Mouse (Mus musculus) liver, embryonic 16.5 days (tissue): Measurements from ENCODE around the gene Rnf223. TPM values are rescaled to one million over a fixed set of nuclear protein-coding genes. Genes with fewer than 3 reads are reported as not detected.
A peak's percentile ranks its signal among the peaks of the same experiment; 100 is the strongest.
"Not testable (repeated sequence)": the region's sequence is repeated elsewhere in the genome, so short reads cannot be mapped to it uniquely, and the experiment has no call there.

Experiments
- ATAC-seq: fragments of 200-750 bp; cut with Nextera tagmentation; 2 replicates; pipeline ENCODE4 v1.8.0; 2017; ENCODE audit warnings: low read depth, mild to moderate bottlenecking, moderate number of reproducible peaks, moderate library complexity
- H3K27ac ChIP-seq: fragments of 300-500 bp; sonication (generic); 2 replicates; pipeline ENCODE4 v1.5.1; 2014; ENCODE audit warnings: mild to moderate bottlenecking, low read length
- H3K27me3 ChIP-seq: fragments of 300-500 bp; sonication (generic); 2 replicates; pipeline ENCODE4 v1.6.1; 2014; ENCODE audit warnings: low read depth, low read length, mixed read lengths; ENCODE audit not compliant: control insufficient read depth, insufficient read depth
- H3K36me3 ChIP-seq: fragments of 300-500 bp; sonication (generic); 2 replicates; pipeline ENCODE4 v1.6.1; 2014; ENCODE audit warnings: mild to moderate bottlenecking; ENCODE audit not compliant: control insufficient read depth, insufficient read depth
- H3K4me1 ChIP-seq: fragments of 300-500 bp; sonication (generic); 2 replicates; pipeline ENCODE4 v1.6.1; 2014; ENCODE audit warnings: low read depth, low read length, mixed read lengths; ENCODE audit not compliant: control insufficient read depth
- H3K4me2 ChIP-seq: fragments of 300-500 bp; sonication (generic); 2 replicates; pipeline ENCODE4 v1.6.1; 2014; ENCODE audit warnings: low read depth, low read length, mixed read lengths
- H3K4me3 ChIP-seq: fragments of 300-500 bp; sonication (generic); 2 replicates; pipeline ENCODE4 v1.5.1; 2014; ENCODE audit warnings: low read depth, mild to moderate bottlenecking, low read length
- H3K9ac ChIP-seq: fragments of 300-500 bp; sonication (generic); 2 replicates; pipeline ENCODE4 v1.6.1; 2014; ENCODE audit warnings: low read depth, low read length
- H3K9me3 ChIP-seq: fragments of 300-500 bp; sonication (generic); replicated peaks from 2 replicates; pipeline ENCODE4 v1.6.1; 2016; ENCODE audit warnings: low read length; ENCODE audit not compliant: control insufficient read depth
- WGBS: fragments of 180-500 bp; shearing (Covaris S2); extraction: QIAGEN DNeasy Blood & Tissue Kit; methylation state at CpG from one replicate; pipeline ENCODE4 v1.1.7; 2014; ENCODE audit not compliant: insufficient replicate concordance; 5-methylcytosine and 5-hydroxymethylcytosine counted together
- polyA plus RNA-seq: library from polyadenylated mRNA; unstranded; fragments of >200 nt; fragmentation: Nextera tagmentation; extraction: Ambion mirVana; gene quantifications from 2 replicates; pipeline ENCODE4 v1.2.1, GENCODE M21; 2015

The Rnf223 gene
- polyA plus RNA-seq, 1 experiment from 2014 or later: 0.09 TPM

DNA sequence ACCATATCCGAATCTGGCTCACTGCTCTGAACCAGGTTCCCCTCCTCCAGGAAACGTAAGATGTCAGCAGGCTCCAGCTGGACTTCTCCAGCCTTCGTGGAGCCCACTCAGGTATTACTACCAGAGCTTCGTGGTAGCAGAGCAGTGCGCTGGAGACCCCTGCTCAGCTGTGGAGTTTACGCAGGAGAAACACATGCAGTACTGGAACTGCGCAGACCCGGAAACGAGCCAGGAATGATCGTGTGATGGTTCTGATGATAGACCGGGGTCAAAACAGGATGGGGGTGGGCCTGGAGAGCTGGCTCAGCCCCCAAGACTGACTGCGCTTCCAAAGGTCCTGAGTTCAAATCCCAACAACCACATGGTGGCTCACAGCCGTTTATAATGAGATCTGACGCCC lies 5.5 kb downstream of the Rnf223 start:
- no peak for ATAC-seq
- no peaks in the 10 kb centered on the region for H3K9me3 ChIP-seq
- WGBS: 84% methylated on average over 14 of the region's 14 CpGs

DNA sequence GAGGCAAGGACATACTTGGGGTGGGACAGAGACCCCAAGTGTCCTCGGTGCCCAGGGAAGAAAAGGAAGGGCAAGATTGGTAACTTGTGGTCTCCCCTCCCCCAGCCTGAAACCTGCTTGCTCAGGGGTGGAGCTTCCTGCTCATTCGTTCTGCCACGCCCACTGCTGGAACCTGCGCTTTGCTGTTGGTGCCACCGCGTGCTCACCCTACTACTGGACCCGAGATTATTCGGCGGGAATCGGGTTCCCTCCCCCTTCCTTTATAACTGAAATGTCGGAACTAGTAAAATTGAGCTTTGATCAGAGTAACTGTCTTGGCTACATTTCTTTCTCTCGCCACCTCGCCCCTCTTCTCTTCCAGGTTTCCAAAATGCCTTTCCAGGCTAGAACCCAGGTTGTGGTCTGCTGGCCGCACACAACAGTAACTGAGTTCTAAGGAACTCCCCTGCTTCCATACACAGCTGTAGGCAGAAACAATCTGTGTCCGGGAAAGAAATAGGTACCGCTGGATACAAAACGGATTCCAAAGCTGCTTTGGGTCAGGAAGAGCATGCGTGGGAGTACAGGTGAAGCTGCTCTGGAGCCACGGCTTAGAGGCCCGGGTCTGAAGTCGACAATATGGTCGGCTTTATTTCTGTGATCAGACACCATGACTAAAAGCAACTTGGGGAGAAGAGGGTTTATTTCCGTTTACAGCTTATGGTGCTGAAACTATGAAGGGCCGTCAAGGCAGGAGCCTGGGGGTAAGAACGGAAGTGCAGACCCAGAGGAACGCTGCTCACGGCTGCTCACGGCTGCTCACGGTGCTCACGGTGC lies 6.2 kb downstream of the Rnf223 start:
- no peak overlapping the region for H3K27ac ChIP-seq
- ATAC-seq: no peak
- no peak overlapping the region for H3K9ac ChIP-seq
- no peaks in the 10 kb centered on the region for H3K36me3 ChIP-seq
- H3K9me3 ChIP-seq: no peaks in the 10 kb centered on the region
- WGBS: 85% methylated on average over 30 of the region's 30 CpGs
- no peak overlapping the region for H3K4me3 ChIP-seq
- H3K4me2 ChIP-seq: no peak overlapping the region
- no peaks in the 10 kb centered on the region; the same call in 1 of the 2 replicates for H3K4me1 ChIP-seq
- no peaks in the 10 kb centered on the region for H3K27me3 ChIP-seq

More for the DNA sequence above, 5.5 kb downstream of the Rnf223 start:
- no peak overlapping the region for H3K4me3 ChIP-seq
- no peaks in the 10 kb centered on the region for H3K27me3 ChIP-seq
- H3K4me1 ChIP-seq: no peaks in the 10 kb centered on the region; the same call in 1 of the 2 replicates
- no peak overlapping the region for H3K27ac ChIP-seq
- no peak overlapping the region for H3K4me2 ChIP-seq
- no peak overlapping the region for H3K9ac ChIP-seq
- no peaks in the 10 kb centered on the region for H3K36me3 ChIP-seq

- H3K4me3 ChIP-seq, H3K9me3 ChIP-seq, H3K27me3 ChIP-seq, H3K4me2 ChIP-seq, H3K9ac ChIP-seq, H3K4me1 ChIP-seq, H3K36me3 ChIP-seq, H3K27ac ChIP-seq: not testable (repeated sequence)
- WGBS: 56% methylated on average over 10 of the region's 10 CpGs
- ATAC-seq: peak; percentile 62; the same call in 1 of the 2 replicates
These were observed 20.6 kb downstream of the Rnf223 start for GRCm38 (mm10) chr4:156150887-156151286.

GRCm38 (mm10) chr4:156154771-156155170 lies 24.5 kb downstream of the Rnf223 start:
- no peaks in the 10 kb centered on the region for H3K27me3 ChIP-seq
- no peak overlapping the region for H3K4me2 ChIP-seq
- H3K27ac ChIP-seq: no peak overlapping the region
- no peaks in the 10 kb centered on the region for H3K4me1 ChIP-seq
- H3K9ac ChIP-seq: no peak overlapping the region
- H3K9me3 ChIP-seq: peaks cover 8% of the 10 kb centered on the region
- H3K4me3 ChIP-seq: no peak overlapping the region
- no peaks in the 10 kb centered on the region for H3K36me3 ChIP-seq
- WGBS: 82% methylated on average over 3 of the region's 3 CpGs
- ATAC-seq: no peak

- Histone ChIP-seq H3K27me3 (no peaks in the 10 kb centered on the region), H3K9me3 (peaks cover 4% of the 10 kb centered on the region; the same call in 1 of the 2 replicates), H3K36me3 (no peaks in the 10 kb centered on the region; the same call in 1 of the 2 replicates), H3K27ac (no peak overlapping the region), H3K9ac (no peak overlapping the region), H3K4me3 (no peak overlapping the region), H3K4me1 (no peaks in the 10 kb centered on the region), H3K4me2 (no peak overlapping the region)
- no peak for ATAC-seq
- 57% methylated on average over 9 of the region's 9 CpGs for WGBS
These were observed 36.2 kb downstream of the Rnf223 start for GRCm38 (mm10) chr4:156166477-156166876.

- peaks cover 7% of the 10 kb centered on the region; the same call in 1 of the 2 replicates for H3K36me3 ChIP-seq
- H3K9me3 ChIP-seq: no peaks in the 10 kb centered on the region
- 77% methylated on average over 8 of the region's 8 CpGs for whole genome bisulfite sequencing
These were observed 38.3 kb downstream of the Rnf223 start for GRCm38 (mm10) chr4:156168611-156169010.

GRCm38 (mm10) chr4:156169129-156169528 lies 38.8 kb downstream of the Rnf223 start:
- no peak overlapping the region for H3K4me2 ChIP-seq
- no peak overlapping the region for H3K27ac ChIP-seq
- H3K9ac ChIP-seq: no peak overlapping the region
- no peaks in the 10 kb centered on the region for H3K27me3 ChIP-seq
- no peaks in the 10 kb centered on the region for H3K9me3 ChIP-seq
- no peaks in the 10 kb centered on the region for H3K4me1 ChIP-seq
- H3K36me3 ChIP-seq: peaks cover 7% of the 10 kb centered on the region; the same call in 1 of the 2 replicates
- 78% methylated on average over 10 of the region's 10 CpGs for WGBS
- H3K4me3 ChIP-seq: no peak overlapping the region
- ATAC-seq: no peak

More at GRCm38 (mm10) chr4:156168611-156169010, 38.3 kb downstream of the Rnf223 start:
- H3K9ac ChIP-seq: no peak overlapping the region
- ATAC-seq: no peak
- H3K27me3 ChIP-seq: no peaks in the 10 kb centered on the region
- no peak overlapping the region for H3K27ac ChIP-seq
- no peaks in the 10 kb centered on the region for H3K4me1 ChIP-seq
- no peak overlapping the region for H3K4me3 ChIP-seq
- H3K4me2 ChIP-seq: no peak overlapping the region

GRCm38 (mm10) chr4:156171828-156172227 lies 41.5 kb downstream of the Rnf223 start:
- Histone ChIP-seq H3K4me2 (no peak overlapping the region), H3K27me3 (no peaks in the 10 kb centered on the region), H3K4me3 (no peak overlapping the region), H3K9ac (no peak overlapping the region), H3K4me1 (no peaks in the 10 kb centered on the region), H3K36me3 (peaks cover 7% of the 10 kb centered on the region; the same call in 1 of the 2 replicates), H3K9me3 (no peaks in the 10 kb centered on the region), H3K27ac (no peak overlapping the region)
- WGBS: 81% methylated on average over 11 of the region's 11 CpGs
- no peak for ATAC-seq

- no peaks in the 10 kb centered on the region for H3K9me3 ChIP-seq
- no peak overlapping the region for H3K4me2 ChIP-seq
- H3K4me3 ChIP-seq: no peak overlapping the region
- H3K36me3 ChIP-seq: no peaks in the 10 kb centered on the region
- H3K4me1 ChIP-seq: no peaks in the 10 kb centered on the region
- WGBS: 87% methylated on average over 9 of the region's 9 CpGs
- H3K27me3 ChIP-seq: no peaks in the 10 kb centered on the region
- no peak overlapping the region for H3K9ac ChIP-seq
- no peak overlapping the region for H3K27ac ChIP-seq
- ATAC-seq: no peak
These were observed 47.3 kb downstream of the Rnf223 start for GRCm38 (mm10) chr4:156177630-156178029.
